Mouse (Mus musculus) embryo, embryonic 10 days (tissue): ENCODE measurements around the gene Gnl1.
"Not testable (repeated sequence)": the region's sequence is repeated elsewhere in the genome, so short reads cannot be mapped to it uniquely, and the experiment has no call there.

Experiments used
- DNase-seq: peaks from one replicate; pipeline ENCODE4 v3.0.0-alpha.2; 2015; ENCODE audit warnings: low spot score

Gnl1 gene

DNA sequence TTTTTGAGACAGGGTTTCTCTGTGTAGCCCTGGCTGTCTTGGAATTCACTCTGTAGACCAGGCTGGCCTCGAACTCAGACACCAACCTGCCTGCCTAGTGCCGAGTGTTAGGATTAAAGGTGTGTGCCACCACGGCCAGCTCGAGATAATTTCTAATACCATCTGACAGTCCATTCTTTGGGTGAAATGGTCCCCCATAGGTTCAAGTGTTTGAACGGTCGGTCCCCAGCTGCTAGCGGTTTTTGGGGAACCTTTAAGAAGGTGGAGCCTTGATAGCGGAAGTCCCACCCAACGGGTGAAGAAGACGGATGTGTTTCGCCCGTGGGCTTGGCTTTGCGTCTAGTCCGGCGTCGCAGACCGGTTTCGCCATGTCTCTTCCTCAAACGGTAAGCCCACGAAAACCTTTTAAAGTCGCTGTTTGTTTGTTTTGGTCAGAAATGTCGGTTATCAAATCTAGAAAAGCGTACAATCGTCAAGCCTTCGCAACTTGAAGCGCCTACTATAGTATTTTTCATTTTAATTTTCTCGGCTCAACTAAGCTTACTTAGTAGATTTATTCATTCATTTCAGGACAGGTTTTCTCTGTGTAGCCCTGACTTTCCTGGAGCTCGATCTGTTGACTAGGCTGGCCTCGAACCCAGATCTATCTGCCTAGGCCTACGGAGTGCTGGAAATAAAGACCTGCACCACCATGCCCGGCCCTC, 14.7 kb downstream of the Gnl1 start:
- DNase-seq = peak; percentile 92

DNA sequence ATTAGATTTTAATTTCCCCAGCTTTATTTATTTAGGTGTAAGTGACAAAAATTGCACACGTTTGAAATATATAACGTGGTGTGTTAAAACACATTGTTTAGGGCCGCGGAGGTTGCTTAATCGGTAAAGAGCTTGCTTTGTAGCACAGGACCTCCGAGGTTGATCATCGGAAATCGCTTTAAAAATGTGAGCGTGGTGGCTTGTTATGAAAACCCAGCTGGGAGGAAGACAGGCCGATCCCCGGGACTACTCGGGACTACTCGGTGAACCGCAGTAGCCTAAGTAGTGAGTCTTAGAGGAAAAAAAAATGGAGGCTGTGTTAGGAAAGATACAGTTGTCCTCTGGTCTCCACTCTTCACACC, 15.2 kb downstream of the Gnl1 start:
- DNase-seq = peak; percentile 30

DNA sequence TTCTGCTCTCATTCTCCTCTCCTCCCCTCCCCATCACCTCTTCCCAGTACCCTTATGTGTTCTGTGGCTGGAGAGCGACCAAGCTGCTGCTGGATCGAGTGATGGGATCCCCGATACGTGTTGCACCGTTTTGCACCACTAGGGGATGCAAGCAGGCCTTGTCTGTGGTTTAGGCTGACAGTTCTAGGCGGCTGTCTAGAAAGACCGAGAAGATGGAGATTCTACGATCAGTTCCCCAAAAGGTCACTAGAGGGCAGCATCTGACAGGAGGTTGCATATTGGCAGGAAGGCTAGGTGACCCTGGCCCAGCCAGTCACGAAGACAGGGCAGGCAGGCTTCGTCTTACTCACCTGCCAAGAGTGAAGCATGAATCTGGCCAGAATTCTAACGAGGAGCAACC, 17.3 kb downstream of the Gnl1 start:
- peak; percentile 96 for DNase-seq

DNA sequence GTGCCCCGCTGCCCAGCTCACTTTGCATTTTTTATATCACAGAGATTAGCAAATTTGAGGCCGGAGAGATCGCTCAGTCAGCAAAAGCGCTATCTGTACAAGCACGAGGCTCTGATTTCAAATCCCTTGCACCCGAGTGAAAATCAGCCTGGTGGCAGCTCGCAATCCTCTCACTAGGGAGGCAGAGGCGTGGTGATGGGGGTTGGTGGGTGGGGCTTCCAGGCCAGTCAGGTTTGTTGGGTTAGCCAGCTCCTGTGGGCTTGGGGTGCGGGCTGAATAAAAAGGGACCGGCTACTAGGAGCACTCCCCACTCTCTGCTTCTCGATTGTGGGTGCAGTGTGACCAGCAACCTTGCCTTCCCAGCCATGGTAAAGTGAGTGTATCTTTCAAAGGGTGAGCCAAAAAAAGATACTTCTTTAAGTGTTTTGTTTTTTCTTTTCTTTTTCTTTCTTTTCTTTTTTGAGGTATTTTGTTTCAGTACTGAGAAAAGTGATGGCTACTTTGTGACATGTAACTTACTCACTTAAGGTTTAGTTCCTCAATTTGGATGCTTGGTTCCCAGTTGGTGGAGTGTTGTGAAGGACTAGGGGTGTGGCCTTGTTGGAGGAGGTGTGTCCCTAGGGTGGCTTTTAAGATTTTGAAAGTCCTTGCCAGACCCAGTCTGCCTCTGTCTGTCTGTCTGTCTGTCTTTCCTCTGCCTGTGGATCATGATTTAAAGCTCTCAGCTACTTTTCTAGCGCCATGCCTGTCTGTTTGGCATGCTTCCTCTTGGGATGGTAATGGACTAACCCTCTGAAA, 18.3 kb downstream of the Gnl1 start:
- no peak for DNase-seq

DNA sequence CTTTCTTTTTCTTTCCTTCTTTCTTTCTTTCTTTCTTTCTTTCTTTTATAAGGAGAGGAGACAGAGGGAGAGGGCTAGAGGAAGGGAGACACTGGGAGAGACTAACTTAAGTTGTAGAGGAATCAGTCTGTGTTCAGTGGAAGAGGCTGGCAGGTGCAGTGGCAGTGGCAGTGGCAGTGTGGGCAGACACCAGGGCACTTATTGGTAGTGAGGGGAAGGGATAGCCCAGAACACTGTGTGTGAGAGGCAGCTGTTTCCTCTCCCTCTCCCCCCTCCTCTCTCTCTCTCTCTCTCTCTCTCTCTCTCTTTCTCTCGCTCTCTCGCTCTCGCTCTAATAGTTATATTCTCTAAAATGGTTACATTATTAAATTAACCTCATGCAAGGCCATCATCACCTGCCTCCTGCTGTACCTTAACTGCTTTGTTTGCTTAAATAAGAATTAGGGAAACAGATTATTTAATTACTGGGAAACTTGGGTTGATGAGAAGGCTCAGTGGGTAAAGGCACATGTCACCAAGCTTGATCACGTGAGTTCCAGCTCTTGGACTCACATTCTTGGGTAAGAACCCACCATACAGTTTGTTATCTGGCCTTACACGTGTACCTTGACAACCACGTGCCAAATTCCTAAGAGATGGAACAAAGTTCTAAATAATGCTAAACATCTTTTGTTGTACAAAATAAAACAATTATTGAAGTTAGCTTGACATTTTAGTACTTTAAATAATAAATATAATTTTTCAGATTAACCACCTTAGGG, 19.1 kb downstream of the Gnl1 start:
- no peak for DNase-seq

DNA sequence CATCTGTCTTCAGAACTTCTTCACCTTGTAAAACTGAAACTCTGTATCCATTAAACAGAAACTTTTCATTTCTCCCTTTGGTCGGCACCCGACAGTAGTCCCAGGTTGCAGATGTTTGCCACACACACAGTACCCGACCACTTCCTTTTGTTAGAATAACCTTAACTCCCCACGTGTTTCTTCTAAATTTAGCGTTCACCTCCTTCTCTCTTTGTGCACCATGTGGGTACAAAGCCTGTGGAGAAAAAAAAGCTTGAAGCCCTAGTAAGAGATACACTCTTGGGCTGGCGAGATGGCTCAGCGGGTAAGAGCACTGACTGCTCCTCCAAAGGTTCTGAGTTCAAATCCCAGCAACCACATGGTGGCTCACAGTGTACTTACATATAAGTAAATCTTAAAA, 19.7 kb downstream of the Gnl1 start:
- no peak for DNase-seq

DNA sequence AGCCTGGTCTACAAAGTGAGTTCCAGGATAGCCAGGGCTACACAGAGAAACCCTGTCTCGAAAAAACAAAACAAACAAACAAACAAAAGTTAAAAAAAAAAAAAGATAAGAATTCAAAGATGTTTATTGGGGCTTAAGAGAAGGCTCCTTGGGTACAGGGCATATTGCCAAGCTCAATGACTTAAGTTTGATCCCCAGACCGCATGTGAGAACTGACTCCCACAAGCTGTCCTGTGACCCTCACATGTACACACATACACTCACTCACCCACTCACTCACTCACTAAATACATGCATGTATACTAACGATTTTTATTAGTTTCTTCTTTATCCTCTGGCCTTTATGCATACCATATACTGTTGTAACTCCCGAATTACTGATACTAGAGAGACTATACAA, 20.7 kb downstream of the Gnl1 start:
- no peak for DNase-seq

DNA sequence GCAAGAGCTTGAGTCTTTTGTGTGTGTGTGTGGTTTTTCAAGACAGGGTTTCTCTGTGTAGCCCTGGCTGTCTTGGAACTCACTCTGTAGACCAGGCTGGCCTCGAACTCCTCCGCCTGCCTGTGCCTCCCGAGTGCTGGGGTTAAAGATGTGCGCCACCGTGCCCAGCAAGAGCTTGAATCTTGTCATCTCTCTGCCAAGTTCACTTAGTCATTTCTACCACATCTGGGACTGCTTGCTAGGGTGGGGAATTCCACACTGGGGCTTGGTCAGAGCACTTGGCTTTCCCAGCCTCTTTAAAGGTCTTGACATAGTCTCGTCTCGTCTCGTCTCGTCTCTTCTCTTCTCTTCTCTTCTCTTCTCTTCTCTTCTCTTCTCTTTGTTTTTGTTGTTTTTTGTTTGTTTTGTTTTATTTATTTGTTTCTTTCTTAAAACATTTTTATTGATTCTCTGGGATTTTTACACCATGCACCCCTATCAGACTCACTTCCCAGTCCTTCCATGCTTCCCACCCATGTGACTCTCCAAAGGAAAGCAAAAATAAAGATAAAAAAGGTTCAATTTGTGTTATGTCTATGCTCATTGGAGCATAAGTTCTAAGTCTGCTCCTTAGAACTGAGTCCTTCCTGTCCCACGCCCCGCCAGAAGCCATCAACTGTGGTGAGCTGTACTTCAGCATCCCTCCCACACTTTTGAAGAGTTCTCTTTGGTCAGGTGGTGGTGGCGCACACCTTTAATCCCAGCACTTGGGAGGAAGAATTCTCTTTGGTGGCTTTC, 21.7 kb downstream of the Gnl1 start:
- no peak for DNase-seq

DNA sequence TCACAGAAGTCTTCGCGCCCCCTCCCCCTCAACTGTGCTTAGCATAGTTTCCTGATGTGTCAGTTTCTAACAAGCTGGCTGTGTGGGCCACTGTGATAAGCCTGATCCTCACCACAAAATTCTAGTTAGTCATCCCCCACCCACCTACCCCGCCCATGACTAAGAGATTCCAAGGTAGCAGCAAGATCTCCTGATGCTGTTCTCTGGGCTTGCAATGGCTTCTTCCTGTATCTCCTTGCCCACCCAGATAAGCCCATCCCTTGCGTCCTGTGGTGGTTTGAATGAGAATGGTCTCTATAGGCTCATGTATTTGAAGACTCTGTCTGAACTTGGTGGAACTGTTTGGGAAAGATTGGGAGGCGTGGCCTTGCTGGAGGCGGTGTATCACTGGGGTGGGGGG, 22.3 kb downstream of the Gnl1 start:
- no peak for DNase-seq

DNA sequence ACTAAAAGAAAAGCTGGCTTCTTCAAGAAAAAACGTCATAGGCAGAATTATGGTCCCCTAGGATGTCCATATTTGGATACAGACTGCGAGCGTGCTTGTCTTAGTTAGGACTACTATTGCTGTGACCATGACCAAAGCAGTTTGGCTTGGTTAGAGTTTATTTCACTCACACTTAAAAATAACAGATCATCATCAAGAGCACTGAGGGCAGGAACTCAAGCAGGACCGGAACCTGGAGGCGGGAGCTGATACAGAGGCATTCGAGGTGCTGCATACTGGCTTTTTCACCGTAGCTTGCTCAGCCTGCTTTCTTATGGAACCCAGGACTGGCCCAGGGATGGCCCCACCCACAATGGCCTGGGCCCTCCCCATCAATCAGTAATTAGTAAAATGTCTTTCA, 23.7 kb downstream of the Gnl1 start:
- no peak for DNase-seq

DNA sequence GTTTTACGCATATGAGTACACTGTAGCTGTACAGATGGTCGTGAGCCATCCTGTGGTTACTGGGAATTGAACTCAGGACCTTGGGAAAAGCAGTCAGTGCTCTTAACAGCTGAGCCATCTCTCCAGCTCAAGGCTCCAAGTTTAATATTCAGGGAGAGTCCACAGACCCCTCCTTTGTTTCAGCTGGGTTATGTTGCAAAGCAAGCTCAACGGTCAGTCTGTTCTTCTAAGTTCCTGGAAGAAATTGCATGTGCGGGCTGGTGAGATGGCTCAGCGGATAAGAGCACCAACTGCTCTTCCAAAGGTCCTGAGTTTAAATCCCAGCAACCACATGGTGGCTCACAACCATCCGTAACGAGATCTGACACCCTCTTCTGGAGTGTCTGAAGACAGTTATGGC, 24.8 kb downstream of the Gnl1 start:
- not testable (repeated sequence) for DNase-seq

DNA sequence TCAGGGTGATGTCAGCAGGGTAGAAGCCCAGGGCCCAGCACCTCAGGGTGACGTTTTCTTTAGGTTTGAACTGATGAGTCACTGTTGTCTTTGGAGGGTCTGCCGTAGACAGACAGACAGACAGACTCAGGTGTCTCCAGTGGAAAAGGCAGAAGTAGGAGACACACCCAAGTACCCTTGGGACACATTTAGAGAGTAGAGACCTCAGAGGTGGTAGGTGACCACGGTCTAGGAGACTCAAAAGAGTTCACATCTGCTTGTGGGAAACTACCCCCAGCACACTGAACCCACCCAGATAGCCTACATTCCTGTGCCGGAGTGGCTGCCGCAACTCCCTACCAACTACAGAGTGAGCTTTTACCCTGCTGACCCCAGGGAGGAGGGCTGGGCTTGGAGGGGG, 35.3 kb downstream of the Gnl1 start:
- DNase-seq = no peak

DNA sequence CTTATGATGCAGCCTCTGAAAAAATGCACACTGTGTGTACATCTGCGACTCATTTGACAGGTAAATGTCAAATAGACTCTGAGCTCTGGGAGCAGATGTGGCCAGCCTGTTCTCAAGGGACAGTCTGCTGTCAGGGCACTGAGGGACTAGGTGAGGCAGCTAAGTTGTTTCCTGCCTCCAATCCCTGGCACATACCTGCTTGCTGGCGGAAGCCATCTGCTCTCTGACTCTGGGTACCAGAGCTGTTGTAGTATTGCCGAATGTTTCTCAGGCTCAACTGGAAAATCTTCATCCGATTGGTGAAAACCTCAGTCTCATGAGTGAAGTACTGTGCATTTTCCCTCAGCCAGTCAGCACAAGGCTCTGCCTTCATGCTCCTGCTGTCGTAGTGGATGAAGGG, 37.4 kb downstream of the Gnl1 start:
- no peak for DNase-seq

DNA sequence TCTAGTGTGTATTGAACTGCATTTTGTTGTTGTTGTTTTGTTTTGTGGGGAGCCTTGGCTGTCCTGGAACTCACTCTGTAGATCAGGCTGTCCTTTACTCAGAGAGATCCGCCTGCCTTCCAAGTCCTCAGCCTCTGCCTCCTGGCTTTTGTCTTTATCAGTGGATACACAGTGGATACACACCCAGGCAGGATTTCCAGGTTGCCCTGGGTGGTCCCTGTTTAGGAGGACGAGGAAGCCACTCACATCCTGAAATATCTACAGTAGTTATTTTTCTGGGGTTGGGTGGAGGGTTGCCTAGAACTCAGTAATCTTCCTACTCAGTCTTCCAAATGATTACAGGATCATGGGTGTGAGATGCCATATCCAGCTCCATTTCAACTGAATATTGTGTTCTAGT, 39.3 kb downstream of the Gnl1 start:
- DNase-seq = no peak

DNA sequence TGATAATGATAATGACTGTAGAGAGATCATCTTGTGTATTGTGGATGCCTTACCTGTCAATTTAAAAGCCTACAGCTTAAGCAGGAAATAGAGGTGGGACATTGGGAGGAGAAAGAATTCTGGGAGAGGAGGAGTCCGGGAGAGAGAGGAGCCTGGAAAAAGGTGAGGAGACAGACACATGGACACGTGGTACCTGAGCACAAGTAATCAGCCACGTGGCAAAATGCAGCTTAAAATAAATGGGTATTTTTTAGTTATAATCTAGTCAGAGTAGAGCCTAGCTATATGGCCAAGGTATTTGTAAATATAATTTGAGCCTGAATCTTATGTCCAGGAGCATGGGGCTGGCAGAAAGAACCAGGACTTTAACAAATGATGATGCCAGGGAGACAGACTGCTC, 39.9 kb downstream of the Gnl1 start:
- no peak for DNase-seq

DNA sequence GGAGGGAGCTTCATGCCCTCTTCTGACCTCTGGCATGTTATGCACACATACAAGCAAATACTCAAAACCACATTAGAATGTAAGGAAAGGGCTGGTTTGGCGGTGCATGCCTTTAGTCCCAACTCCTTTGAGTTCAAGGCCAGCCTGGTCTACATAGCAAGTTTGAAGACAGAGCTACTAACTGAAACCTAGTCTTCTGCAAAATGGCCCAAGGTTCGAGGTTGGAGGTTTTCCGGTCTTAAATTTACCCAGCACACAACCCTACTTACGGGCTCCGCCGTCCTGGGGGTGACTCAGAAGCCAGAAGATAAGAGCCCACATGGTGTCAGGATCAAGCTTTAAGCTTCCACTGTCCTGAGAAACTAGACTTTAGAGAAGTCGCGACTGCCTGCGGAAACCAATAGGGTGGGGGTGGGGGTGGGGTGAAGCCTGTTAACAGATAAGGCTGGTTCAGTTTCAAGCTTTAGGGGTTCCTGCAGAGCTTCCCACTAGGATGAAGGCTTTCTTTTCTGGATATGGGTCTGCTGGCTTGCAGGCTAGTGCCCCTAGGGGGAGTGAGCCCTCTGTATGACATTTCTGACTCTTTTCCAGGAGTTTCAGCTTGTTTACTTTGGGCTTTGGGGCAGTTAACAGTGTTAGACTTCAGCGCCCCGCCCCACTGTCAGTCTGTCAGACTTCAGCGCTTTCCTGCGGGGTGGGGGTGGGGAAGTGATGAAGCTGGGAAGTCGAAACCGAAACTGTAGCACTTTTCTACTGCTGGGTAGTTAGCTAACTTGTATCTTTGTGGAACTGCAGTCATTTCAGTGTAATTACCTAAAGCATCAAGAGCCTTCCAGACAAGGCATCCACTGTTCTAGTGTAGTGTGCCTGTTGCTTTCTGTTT, 40.8 kb downstream of the Gnl1 start, which contains the start of gene H2-T24:
TSS of gene H2-T24 (minus strand) at position 370 of the 883 bp plus-strand sequence.
- DNase-seq = peak; percentile 31

DNA sequence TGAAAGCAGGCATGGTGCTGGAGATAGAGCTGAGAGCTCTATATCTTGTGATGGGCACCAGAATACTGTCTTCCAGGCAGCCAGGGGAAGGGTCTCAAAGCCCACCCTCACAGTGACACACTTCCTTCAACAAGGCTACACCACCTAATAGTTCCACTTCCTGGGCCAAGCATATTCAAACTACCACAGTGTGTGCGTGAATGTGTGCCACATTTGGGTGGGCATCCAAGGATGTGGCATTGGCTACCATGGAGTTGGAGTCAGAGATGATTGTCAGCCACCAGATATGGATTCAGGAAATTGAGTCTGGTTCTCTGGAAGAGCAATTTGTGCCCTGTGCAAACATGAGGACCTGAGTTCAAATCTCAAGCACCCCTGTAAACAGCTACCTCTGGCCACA, 41.7 kb downstream of the Gnl1 start:
- no peak for DNase-seq

DNA sequence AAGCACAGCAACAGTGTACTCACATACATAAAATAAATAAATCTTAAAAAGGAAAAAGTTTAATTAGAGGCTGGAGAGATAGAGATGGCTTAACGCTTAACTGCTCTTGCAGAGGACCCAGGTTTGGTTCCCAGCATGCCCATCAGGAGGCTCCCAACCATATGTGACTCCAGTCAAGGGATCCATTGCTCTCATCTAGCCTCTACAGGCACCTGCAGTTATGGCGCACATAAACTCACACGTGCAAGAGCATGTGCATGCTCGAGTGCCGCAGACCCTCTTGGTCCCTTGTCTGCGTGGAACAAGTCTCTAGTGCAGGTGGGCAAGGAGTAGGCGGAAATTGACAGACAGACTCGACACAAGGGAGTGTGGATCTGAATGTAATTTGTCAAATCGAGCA, 42.4 kb downstream of the Gnl1 start:
- no peak for DNase-seq

DNA sequence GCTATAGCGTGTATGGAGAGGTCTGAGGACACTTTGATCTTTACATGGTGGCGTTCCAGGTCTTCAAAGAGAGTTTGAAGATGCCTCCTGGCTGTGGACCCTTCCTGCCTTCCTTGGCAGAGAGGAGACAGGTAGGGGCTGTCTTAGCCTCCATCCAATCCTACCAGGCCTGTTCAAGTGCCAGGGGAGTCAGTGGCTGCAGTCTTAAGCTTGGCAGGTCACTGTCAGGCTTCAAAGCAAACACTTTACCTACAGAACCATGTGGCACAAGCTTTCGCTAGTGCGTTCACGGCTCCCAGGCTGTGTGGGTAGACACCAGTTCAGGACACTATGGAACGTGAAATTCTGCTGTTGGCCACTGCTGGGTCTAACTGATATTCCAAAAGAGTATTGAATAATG, 43.3 kb downstream of the Gnl1 start:
- DNase-seq = no peak

DNA sequence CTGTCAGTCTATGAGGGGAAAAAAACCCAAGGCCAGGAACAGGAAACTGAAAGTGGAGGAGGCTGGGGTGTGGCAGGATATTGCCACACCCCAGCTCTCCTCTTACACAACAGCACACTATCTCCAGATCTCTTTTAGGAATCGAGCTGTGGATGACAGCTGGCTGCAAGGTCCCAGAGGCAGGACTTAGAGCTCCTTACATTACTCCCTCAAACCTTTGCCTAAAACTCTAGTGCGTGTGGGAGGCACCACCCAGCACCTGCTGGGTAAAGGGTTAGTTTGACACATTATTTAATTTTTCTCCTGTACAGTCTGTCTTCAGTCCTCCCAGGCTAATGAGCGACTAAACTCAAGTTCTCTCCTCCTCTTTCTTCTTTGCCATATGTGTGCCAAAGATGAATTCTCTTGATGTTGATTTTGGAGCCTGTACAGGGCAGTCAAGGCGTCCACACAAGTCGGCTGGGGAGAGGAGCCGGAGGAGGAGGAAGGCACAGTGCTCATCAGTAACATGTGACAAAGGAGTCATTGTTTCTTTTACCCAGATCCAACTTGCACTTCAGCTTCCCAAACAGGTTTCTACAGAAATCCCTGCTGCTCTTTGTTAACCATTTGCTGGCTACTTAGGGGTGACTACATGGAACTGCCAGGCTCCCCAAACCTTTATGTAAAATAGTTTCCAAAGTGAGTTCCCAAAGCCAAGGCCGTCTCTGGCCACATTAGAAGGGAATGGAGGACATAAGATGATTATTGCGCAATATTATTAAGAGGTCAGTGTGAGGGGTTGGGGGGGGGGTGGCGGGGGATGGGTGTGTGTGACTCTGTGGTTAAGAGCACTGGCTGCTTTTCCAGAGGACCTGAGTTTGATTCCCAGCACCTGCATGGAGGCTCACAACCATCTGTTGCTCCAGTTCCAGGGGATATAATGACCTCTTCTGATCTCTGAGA, 44.3 kb downstream of the Gnl1 start:
- DNase-seq = no peak
